ENCODE assay signal across 7 mouse cellular contexts in genomic region chr7:64392122-64392818, GRCm38 (mm10). TPM values are rescaled to one million over a fixed set of nuclear protein-coding genes. Genes with fewer than 3 reads are reported as not detected.
A peak's percentile ranks its signal among the peaks of the same experiment; 100 is the strongest.
DNase-seq lines count a peak whose midpoint lies in the region; ATAC-seq lines count a peak whose summit lies in the region.

Gene Mphosph10 (minus strand): TSS chr7:64392268.
Gene Mcee (plus strand): TSS chr7:64392607.

- intact Hi-C loops in gastrocnemius, postnatal 36 days (cut with DNase I): loop anchor here (5.0 kb wide), 1 partner anchor 455 kb away; the partner anchor contains the start of gene Klf13
- intact Hi-C loops in left cerebral cortex, postnatal 25 days (cut with DNase I): loop anchor here (5.0 kb wide), 1 partner anchor 350 kb away; no protein-coding TSS in a partner anchor

- H3K27ac ChIP-seq in intestine, embryonic 15.5 days: peak within 1 kb of the TSS; percentile 86
- H3K27ac ChIP-seq in midbrain, embryonic 10.5 days (replicated peaks): peak within 1 kb of the TSS; percentile 89

- H3K9me3 ChIP-seq in intestine, embryonic 15.5 days: no peaks in the 10 kb centered on the region
- H3K9me3 ChIP-seq in midbrain, embryonic 10.5 days (replicated peaks): no peaks in the 10 kb centered on the region

- peak within 1 kb of the TSS; percentile 88 for H3K4me2 ChIP-seq in intestine, embryonic 15.5 days (replicated peaks)

- no peaks in the 10 kb centered on the region for H3K27me3 ChIP-seq in intestine, embryonic 15.5 days (replicated peaks)
- H3K27me3 ChIP-seq in midbrain, embryonic 10.5 days (ENCODE audit: low read depth, poor library complexity, severe bottlenecking): no peaks in the 10 kb centered on the region

- H3K36me3 ChIP-seq in intestine, embryonic 15.5 days: no peaks in the 10 kb centered on the region
- H3K36me3 ChIP-seq in midbrain, embryonic 10.5 days: peaks cover 26% of the 10 kb centered on the region

- DNase-seq in adrenal gland, adult 2 months: peak; percentile 100
- DNase-seq in embryo, embryonic 11.5 days (ENCODE audit: low read depth, low spot score): peak; percentile 91
- DNase-seq in gastrocnemius, postnatal 36 days: peak; percentile 97
- DNase-seq in left cerebral cortex, postnatal 25 days (ENCODE audit: low spot score in 2 of 2): peak; percentile 92 to 95
- peak; percentile 98 for DNase-seq in midbrain, embryonic 10.5 days (ENCODE audit: low spot score)
- DNase-seq in right cerebral cortex, postnatal 4 days: peak; percentile 86

- peak; percentile 99 for ATAC-seq in intestine, embryonic 15.5 days

- WGBS in intestine, embryonic 15.5 days: 1% methylated on average over 54 of the region's 54 CpGs
- WGBS in midbrain, embryonic 10.5 days: under 1% methylated on average over 54 of the region's 54 CpGs

- no peaks in the 10 kb centered on the region for H3K4me1 ChIP-seq in intestine, embryonic 15.5 days (replicated peaks)
- peaks cover 24% of the 10 kb centered on the region for H3K4me1 ChIP-seq in midbrain, embryonic 10.5 days

- peak within 1 kb of the TSS; percentile 90 for H3K9ac ChIP-seq in intestine, embryonic 15.5 days

- H3K4me3 ChIP-seq in intestine, embryonic 15.5 days (replicated peaks): peak within 1 kb of the TSS; percentile 81
- H3K4me3 ChIP-seq in midbrain, embryonic 10.5 days: peak within 1 kb of the TSS; percentile 83

RNA-seq across cellular contexts. Expression of gene Mphosph10, which starts in this region (rescaled TPM):
- 10 to 100 TPM; 23.8 to 34.2 TPM for total RNA-seq in adrenal gland, adult 2 months (2021)
- polyA plus RNA-seq in adrenal gland, adult 2 months (2012; rRNA removed): 0.06 and 0.10 TPM in 2 replicates
- 10 to 100 TPM; 13.8 to 13.9 TPM for total RNA-seq in gastrocnemius, postnatal 36 days (2021)
- polyA plus RNA-seq in intestine, embryonic 15.5 days (2015; fragmentation: Nextera tagmentation; extraction: Ambion mirVana): 38.8 and 42.8 TPM in 2 replicates
- 10 to 100 TPM; 17.7 to 18.2 TPM for total RNA-seq in left cerebral cortex, postnatal 25 days (2021)
- polyA plus RNA-seq in midbrain, embryonic 10.5 days (2016; fragmentation: Nextera tagmentation; extraction: Ambion mirVana): 46.8 and 53.0 TPM in 2 replicates

RNA-seq across cellular contexts. Expression of gene Mcee, which starts in this region (rescaled TPM):
- 10 to 100 TPM; 77.1 to 93.6 TPM for total RNA-seq in adrenal gland, adult 2 months (2021)
- 9.4 and 12.9 TPM in 2 replicates for polyA plus RNA-seq in adrenal gland, adult 2 months (2012; rRNA removed)
- total RNA-seq in gastrocnemius, postnatal 36 days (2021): 10 to 100 TPM; 86.3 to 99.6 TPM
- polyA plus RNA-seq in intestine, embryonic 15.5 days (2015; fragmentation: Nextera tagmentation; extraction: Ambion mirVana): 109 and 111 TPM in 2 replicates
- 10 to 100 TPM; 47.3 to 47.4 TPM for total RNA-seq in left cerebral cortex, postnatal 25 days (2021)
- 37.6 and 41.2 TPM in 2 replicates for polyA plus RNA-seq in midbrain, embryonic 10.5 days (2016; fragmentation: Nextera tagmentation; extraction: Ambion mirVana)

Comparison
In these comparisons a context has a peak if more than half of its experiments do, and no peak if none do; other contexts are left out.
1. Peak in every context shown above with its lines: DNase-seq, ATAC-seq, H3K4me3 ChIP-seq and H3K27ac ChIP-seq.
2. RNA of gene Mphosph10 (polyA plus RNA-seq): 46.8 to 53.0 TPM in midbrain, embryonic 10.5 days and 38.8 to 42.8 TPM in intestine, embryonic 15.5 days; 0.06 to 0.10 TPM in adrenal gland, adult 2 months; every median in the first group is over 10 times any median in the second.